Mouse (Mus musculus) midbrain, embryonic 13.5 days (tissue): ENCODE results near the gene Timp4. TPM values are rescaled to one million over a fixed set of nuclear protein-coding genes. Genes with fewer than 3 reads are reported as not detected.

Source experiments
- ATAC-seq: fragments of 200-750 bp; cut with Nextera tagmentation; 2 replicates; pipeline ENCODE4 v1.8.0; 2017; ENCODE audit warnings: mild to moderate bottlenecking, moderate TSS enrichment, moderate library complexity
- H3K27ac ChIP-seq: fragments of 300-500 bp; sonication (generic); 2 replicates; pipeline ENCODE4 v1.5.1; 2015; ENCODE audit warnings: inconsistent platforms, mild to moderate bottlenecking, moderate library complexity
- H3K27me3 ChIP-seq: fragments of 300-500 bp; sonication (generic); 2 replicates; pipeline ENCODE4 v1.6.1; 2015; ENCODE audit warnings: mild to moderate bottlenecking, inconsistent platforms
- H3K36me3 ChIP-seq: fragments of 300-500 bp; sonication (generic); 2 replicates; pipeline ENCODE4 v1.6.1; 2015; ENCODE audit warnings: mild to moderate bottlenecking, inconsistent platforms
- H3K4me1 ChIP-seq: fragments of 300-500 bp; sonication (generic); replicated peaks from 2 replicates; pipeline ENCODE4 v1.6.1; 2015; ENCODE audit warnings: inconsistent platforms
- H3K4me2 ChIP-seq: fragments of 300-500 bp; sonication (generic); replicated peaks from 2 replicates; pipeline ENCODE4 v1.6.1; 2015; ENCODE audit warnings: moderate library complexity, mild to moderate bottlenecking, inconsistent platforms
- H3K4me3 ChIP-seq: fragments of 300-500 bp; sonication (generic); replicated peaks from 2 replicates; pipeline ENCODE4 v1.5.1; 2015; ENCODE audit warnings: mild to moderate bottlenecking, inconsistent platforms
- H3K9ac ChIP-seq: fragments of 300-500 bp; sonication (generic); replicated peaks from 2 replicates; pipeline ENCODE4 v1.6.1; 2015; ENCODE audit warnings: mild to moderate bottlenecking, inconsistent platforms
- H3K9me3 ChIP-seq: fragments of 300-500 bp; sonication (generic); 2 replicates; pipeline ENCODE4 v1.6.1; 2016; ENCODE audit warnings: mild to moderate bottlenecking, inconsistent platforms
- WGBS: fragments of 180-500 bp; shearing (Covaris S2); methylation state at CpG from one replicate; pipeline ENCODE4 v1.1.7; 2015; 5-methylcytosine and 5-hydroxymethylcytosine counted together
- polyA plus RNA-seq: library from polyadenylated mRNA; unstranded; fragments of >200 nt; fragmentation: Nextera tagmentation; extraction: Ambion mirVana; gene quantifications from 2 replicates; pipeline ENCODE4 v1.2.1, GENCODE M21; 2015

Gene Timp4
- polyA plus RNA-seq, 1 experiment from 2014 or later = 3.3 TPM

GRCm38 (mm10) chr6:115225519-115225918 is 26.5 kb downstream of the Timp4 start:
- no peak overlapping the region for H3K27ac ChIP-seq
- no peak for ATAC-seq
- no peak overlapping the region for H3K4me3 ChIP-seq
- no peaks in the 10 kb centered on the region for H3K9me3 ChIP-seq
- no peak overlapping the region for H3K9ac ChIP-seq
- H3K4me2 ChIP-seq = no peak overlapping the region
- H3K4me1 ChIP-seq = no peaks in the 10 kb centered on the region
- no peaks in the 10 kb centered on the region for H3K27me3 ChIP-seq
- WGBS = 62% methylated on average over 3 of the region's 3 CpGs
- H3K36me3 ChIP-seq = no peaks in the 10 kb centered on the region

- H3K4me1 ChIP-seq = no peaks in the 10 kb centered on the region
- WGBS = 89% methylated on average over 8 of the region's 8 CpGs
- H3K36me3 ChIP-seq = no peaks in the 10 kb centered on the region
- no peak overlapping the region for H3K9ac ChIP-seq
- no peak overlapping the region for H3K4me3 ChIP-seq
- H3K27me3 ChIP-seq = no peaks in the 10 kb centered on the region
- no peaks in the 10 kb centered on the region for H3K9me3 ChIP-seq
- H3K27ac ChIP-seq = no peak overlapping the region
- H3K4me2 ChIP-seq = no peak overlapping the region
- ATAC-seq = no peak
Observed at GRCm38 (mm10) chr6:115221215-115221641, 30.8 kb downstream of the Timp4 start.

GRCm38 (mm10) chr6:115213129-115213528 is 38.9 kb downstream of the Timp4 start:
- Histone ChIP-seq H3K4me2 (no peak overlapping the region), H3K27me3 (no peaks in the 10 kb centered on the region), H3K9ac (no peak overlapping the region), H3K9me3 (no peaks in the 10 kb centered on the region), H3K4me3 (no peak overlapping the region), H3K36me3 (no peaks in the 10 kb centered on the region), H3K27ac (no peak overlapping the region), H3K4me1 (no peaks in the 10 kb centered on the region)
- WGBS = 66% methylated on average over 5 of the region's 5 CpGs
- ATAC-seq = no peak

GRCm38 (mm10) chr6:115212132-115212903 is 39.7 kb downstream of the Timp4 start:
- H3K27ac ChIP-seq = no peak overlapping the region
- no peak overlapping the region for H3K9ac ChIP-seq
- no peak for ATAC-seq
- H3K9me3 ChIP-seq = no peaks in the 10 kb centered on the region
- 72% methylated on average over 5 of the region's 5 CpGs for WGBS
- no peaks in the 10 kb centered on the region for H3K36me3 ChIP-seq
- H3K27me3 ChIP-seq = no peaks in the 10 kb centered on the region
- no peaks in the 10 kb centered on the region for H3K4me1 ChIP-seq
- H3K4me2 ChIP-seq = no peak overlapping the region
- no peak overlapping the region for H3K4me3 ChIP-seq

- Histone ChIP-seq H3K4me3 (no peak overlapping the region), H3K4me1 (no peaks in the 10 kb centered on the region), H3K9me3 (no peaks in the 10 kb centered on the region), H3K9ac (no peak overlapping the region), H3K27ac (no peak overlapping the region), H3K27me3 (no peaks in the 10 kb centered on the region), H3K4me2 (no peak overlapping the region), H3K36me3 (no peaks in the 10 kb centered on the region)
- no peak for ATAC-seq
- 94% methylated on average over 3 of the region's 3 CpGs for WGBS
Observed at GRCm38 (mm10) chr6:115210820-115211219, 41.2 kb downstream of the Timp4 start.

GRCm38 (mm10) chr6:115210187-115210586 is 41.8 kb downstream of the Timp4 start:
- Histone ChIP-seq H3K36me3 (no peaks in the 10 kb centered on the region), H3K27ac (no peak overlapping the region), H3K27me3 (no peaks in the 10 kb centered on the region), H3K4me1 (no peaks in the 10 kb centered on the region), H3K4me3 (no peak overlapping the region), H3K9ac (no peak overlapping the region), H3K9me3 (no peaks in the 10 kb centered on the region), H3K4me2 (no peak overlapping the region)
- 86% methylated on average over 2 of the region's 2 CpGs for WGBS
- no peak for ATAC-seq

GRCm38 (mm10) chr6:115203029-115203428 is 49.0 kb downstream of the Timp4 start:
- Histone ChIP-seq H3K4me3 (no peak overlapping the region), H3K4me1 (no peaks in the 10 kb centered on the region), H3K9me3 (no peaks in the 10 kb centered on the region), H3K27me3 (no peaks in the 10 kb centered on the region), H3K4me2 (no peak overlapping the region), H3K9ac (no peak overlapping the region), H3K36me3 (no peaks in the 10 kb centered on the region), H3K27ac (no peak overlapping the region)
- no peak for ATAC-seq
- 78% methylated on average over 3 of the region's 3 CpGs for WGBS

GRCm38 (mm10) chr6:115200753-115201152 is 51.3 kb downstream of the Timp4 start:
- H3K27ac ChIP-seq = no peak overlapping the region
- ATAC-seq = no peak
- no peaks in the 10 kb centered on the region for H3K4me1 ChIP-seq
- no peaks in the 10 kb centered on the region for H3K36me3 ChIP-seq
- no peak overlapping the region for H3K9ac ChIP-seq
- H3K4me3 ChIP-seq = no peak overlapping the region
- no peak overlapping the region for H3K4me2 ChIP-seq
- no peaks in the 10 kb centered on the region for H3K27me3 ChIP-seq
- no peaks in the 10 kb centered on the region for H3K9me3 ChIP-seq
- WGBS = 86% methylated on average over 3 of the region's 3 CpGs

Other genes starting within 250 kb of the Timp4 start
- 50.8 and 55.5 TPM in 2 replicates for gene Tamm41, start 214.3 kb downstream of the Timp4 start, polyA plus RNA-seq
- gene Syn2, start 117.3 kb downstream of the Timp4 start, polyA plus RNA-seq = 13.3 and 16.2 TPM in 2 replicates
- not detected in 2 replicates for gene Gm17482, start 24.9 kb downstream of the Timp4 start, polyA plus RNA-seq
- gene Pparg, start 108.7 kb upstream of the Timp4 start, polyA plus RNA-seq = 0.18 and 0.22 TPM in 2 replicates